Mouse (Mus musculus) CD4-positive helper T cell, adult 2 months (primary cell): ENCODE results near the gene Samd5.

Experiments used
- DNase-seq: peaks from one replicate; pipeline ENCODE4 v3.0.0-alpha.2; 2012; ENCODE audit warnings: low read depth, missing footprints, low spot score

Gene Samd5

DNA sequence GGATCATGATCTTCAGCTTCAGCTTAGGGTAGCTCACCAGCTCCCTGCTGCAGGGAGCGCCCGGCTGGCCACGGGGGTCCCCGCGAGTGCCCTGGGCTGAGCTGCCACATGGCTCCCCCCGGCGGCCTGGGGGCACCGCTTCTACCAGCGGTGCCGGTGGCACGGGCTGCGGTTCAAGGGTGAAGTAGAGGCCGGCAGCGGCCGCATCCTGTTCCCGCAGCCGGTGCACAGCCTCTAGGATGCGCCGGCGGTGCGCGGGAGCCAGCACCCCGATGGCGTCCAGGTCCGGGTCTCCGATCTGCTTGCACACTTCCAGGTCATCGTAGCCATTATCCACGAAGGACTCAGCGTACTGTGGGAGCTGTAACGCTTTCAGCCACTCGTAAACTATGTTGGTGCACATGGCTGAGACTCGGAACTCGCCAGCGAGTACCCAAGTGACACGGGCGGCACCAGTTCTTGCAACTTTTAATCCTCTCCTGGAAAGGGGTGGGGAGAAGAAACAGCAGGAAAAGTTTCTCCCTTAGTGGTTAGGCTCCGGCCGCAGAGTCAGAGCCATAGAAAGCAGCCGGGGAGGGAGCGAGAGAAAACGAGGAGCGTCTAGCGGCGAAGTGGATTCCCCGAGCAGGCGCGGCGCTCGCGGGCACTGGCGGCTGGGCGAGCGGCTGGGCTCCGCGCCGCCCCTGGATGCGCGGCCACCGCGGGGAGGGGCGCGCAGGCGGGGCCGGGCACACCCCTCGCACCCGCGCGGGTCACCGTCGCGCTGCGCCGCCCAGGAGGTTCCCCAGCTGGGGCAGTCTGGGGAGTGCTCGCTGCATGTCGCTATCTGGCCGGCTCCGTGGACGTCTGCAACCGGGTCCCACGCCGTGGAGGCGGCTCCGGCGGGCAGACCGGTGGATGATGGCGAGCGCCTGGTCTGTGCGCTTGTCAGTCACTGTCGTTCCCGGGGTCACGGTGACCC is at the start of gene Samd5:
TSS of gene Samd5 (minus strand) at position 648 of the 961 bp plus-strand sequence.
- DNase-seq = no peak

GRCm38 (mm10) chr10:9722519-9723303 is 47.7 kb upstream of the Samd5 start:
- no peak for DNase-seq

GRCm38 (mm10) chr10:9720027-9720426 is 45.0 kb upstream of the Samd5 start:
- no peak for DNase-seq

DNA sequence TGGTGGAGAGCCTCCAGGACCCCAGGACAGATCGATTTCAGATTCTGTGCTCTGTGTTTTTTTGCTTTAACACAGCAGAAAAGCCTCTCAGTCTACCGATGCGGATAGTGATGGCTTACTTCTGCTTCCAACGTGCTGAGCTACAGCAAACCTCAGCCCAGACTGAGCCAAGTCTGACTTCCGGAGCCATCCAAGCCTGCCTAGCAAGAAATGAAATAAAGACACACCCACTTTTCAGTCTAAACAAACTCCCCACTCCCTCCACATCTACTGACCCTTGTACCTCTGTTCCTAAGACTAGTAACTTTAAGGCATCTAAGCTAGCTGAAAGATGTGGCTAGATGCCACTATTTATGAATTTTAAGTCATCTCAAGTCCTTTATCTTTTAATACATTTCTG is 43.1 kb upstream of the Samd5 start:
- DNase-seq = no peak

DNA sequence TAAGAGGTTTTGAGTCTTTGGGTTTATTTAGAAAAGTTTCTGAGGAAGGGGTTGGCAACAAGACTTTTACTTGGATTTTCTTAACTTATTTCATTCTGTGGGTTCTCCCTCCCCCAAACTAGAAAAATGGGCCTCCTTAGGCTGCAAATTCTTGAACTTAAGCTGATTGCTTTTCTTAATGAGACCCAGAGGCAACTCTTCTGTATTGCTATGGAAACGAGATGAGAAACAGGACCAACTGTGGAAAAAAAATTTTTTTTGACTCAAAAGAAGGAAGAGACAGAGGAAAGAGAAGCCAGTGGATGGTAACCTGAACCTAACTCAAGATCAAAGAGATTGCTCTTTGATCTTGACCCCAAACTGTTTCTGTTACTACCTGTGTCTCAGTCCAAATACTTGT is 29.9 kb upstream of the Samd5 start:
- no peak for DNase-seq

GRCm38 (mm10) chr10:9699071-9699761 is 24.2 kb upstream of the Samd5 start:
- no peak for DNase-seq

- no peak for DNase-seq
These were observed 23.1 kb upstream of the Samd5 start for GRCm38 (mm10) chr10:9698141-9698540.

DNA sequence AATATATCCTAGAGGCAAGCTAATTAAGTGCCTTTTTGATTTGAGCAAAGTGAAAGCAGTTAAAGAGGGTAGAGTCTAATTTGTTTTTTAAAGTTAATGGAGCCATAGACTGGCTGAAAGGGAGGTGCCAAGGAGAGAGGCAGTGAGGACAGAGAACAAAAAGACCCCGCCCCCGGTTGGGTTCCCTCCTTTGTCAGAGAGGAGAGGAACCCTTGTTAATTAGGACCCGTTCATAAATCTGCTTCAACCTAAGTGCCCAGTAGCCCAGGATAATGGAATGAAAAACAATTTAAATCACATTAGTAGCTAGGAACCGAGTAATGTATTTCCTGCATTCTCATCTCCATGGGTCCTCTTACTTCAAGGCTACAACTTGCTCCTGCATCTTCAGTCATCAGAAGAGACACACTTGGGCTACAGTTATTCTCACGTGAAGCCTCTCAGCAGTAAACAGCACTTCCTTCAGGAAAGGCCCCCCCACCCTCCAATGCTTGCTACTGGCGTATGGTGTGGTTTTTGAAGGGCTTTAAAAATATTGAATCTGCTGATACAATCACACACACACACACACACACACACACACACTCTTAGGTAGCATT is 21.6 kb upstream of the Samd5 start:
- no peak for DNase-seq

GRCm38 (mm10) chr10:9693990-9694699 is 19.1 kb upstream of the Samd5 start:
- DNase-seq = no peak

DNA sequence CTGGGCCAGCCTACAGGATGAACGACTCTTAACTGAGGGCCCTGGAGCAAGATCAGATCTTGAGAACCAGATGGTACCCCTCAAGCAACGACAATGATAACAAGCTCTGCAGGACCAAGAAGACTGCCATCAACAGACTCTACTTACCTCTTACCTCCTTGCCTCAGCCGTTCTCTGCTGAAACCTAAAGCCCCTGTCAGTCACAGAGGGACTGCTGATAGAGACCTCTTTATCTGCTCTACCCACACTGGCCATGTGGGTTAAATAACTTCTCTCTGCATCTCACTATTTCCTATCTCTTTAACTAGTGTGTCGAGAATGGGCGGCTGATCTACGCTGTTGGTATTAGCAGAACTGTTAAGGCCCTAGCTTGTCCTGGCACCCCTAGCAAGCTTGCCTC is 5.9 kb upstream of the Samd5 start:
- DNase-seq = no peak

DNA sequence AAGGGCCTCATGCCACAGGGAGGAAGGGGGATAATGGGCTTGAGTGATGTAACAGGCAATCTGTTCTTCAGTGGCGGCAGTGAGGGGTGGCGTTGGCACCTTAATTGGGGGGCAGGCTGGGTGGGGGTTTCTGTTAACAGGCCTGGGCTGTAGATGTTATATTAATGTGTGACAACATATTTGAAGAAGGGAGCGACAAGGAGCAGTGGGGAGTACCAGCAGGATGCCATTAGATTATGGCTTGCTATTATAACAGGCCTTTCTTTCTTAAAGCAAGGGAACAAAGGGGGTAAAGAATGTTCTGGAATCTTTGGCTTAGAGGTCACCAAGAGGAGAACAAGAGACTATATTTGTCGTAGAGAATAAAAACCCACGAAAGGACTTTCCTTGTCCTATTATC is 4.9 kb upstream of the Samd5 start:
- DNase-seq = no peak

- DNase-seq = no peak
These were observed 3.1 kb upstream of the Samd5 start for GRCm38 (mm10) chr10:9678071-9678470.

DNA sequence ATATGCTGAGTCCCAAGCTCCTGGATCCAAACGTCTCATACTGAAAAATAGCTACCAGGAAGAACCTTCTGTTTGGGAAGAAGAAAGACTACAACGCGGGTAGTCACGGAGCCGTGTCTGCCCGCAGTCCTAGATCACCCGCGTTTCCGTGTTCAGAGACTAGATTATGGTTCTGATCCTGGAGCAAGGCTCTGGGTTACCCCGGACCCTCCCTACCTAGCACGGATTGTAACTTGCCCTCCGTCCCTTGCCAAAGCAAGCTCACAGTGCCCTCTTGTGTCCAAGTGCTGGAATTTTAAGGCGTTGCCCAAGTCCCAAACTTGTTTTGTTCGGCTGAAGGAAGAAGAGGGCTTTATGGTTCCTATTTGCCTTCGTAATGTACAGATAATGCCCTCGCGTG is 1.9 kb upstream of the Samd5 start:
- peak; percentile 7 for DNase-seq

DNA sequence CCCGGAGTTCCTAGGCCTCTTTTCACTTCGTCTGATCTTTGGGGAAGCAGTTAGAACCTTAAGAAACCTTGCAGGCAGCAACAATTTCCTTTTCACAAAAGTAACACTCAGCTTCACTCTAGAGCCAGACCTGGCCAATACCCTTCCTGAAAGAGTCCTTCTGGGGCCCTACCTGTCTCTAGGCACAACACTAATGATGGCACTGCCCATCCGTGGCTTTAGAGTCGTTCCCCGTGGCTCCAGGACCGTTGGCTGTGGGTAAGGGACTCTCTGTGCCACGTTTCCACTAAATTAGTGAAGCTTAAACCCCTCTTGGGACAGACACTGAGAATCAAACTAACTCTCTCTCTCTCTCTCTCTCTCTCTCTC is 1.4 kb upstream of the Samd5 start:
- no peak for DNase-seq

DNA sequence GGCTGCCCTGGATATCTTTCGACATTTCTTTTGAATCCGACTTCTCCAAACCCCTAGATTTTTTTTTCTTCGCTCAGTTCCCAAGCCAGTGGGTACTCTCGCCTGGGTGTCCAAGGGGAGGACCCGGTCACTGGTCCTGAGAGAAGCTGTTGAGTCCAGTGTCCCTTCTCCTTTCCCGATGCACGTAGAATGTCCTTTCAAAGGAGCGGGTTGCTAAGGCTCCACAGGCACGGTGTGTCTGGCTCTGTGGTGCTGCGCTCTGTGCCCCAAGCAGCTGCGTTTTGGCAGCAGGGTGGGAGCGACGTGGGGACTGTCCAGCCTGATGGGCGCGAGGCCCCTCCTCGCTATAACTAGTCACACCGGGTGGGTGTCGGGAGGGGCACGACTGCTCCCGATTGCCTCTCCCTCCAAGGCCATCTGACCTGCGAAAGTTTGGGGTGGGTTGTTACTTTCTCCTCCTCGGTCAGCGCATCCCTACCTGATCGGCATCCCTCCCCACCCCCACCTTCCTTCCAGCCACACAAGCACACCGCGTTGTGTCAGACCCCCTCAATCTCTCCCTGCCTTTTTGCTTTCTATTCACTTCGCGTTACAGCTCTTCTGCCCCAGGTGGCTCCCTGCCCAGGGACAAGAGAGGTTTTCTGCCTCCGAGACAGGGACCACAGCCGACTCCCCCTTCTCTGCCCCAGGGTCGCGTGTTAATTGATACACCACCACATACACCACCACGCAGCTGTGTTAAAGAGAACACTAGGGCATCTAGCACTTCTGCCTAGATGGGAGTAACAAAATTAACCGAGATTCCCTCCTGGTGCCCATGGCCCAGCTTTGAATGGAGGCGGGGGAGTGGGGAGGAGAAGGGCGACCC is 776 bp upstream of the Samd5 start:
- no peak for DNase-seq

DNA sequence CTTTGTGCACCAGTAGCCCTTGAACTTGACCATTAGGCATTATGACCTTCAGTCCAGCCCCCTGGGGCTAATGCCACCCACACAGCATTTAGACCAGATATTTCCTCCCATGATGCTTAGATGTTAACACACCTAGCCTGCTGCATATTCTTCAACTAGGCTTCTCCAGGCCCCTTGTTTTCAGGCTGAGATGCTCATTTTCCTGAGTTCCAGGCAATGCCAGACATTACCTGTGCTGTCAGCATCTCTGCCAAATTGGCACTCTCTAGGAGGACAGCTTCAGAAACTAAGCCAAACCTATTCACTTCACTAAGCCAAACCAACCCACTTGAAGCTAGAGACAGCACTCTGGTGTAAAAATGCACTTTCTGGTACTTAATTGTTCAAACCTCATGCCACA is 1.7 kb downstream of the Samd5 start:
- DNase-seq = no peak

DNA sequence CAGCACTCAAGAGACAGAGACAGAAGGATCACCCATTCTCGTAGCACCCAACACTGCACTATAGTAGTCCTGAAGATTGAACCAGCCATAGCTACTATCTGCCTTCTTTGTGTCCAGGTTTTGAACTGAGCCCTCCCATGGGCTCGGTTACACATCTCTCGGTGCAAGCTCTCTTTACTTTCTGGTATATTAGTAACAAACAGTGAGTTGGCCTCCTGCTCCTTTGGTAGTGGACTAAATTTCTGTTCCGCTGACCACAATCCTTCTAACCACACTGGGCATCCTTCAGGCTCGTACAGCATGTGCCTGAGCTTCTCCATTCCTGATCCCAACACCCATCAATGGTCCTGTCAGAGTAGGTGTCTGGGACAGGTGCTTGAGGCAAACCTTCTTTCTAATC is 2.3 kb downstream of the Samd5 start:
- DNase-seq = no peak

GRCm38 (mm10) chr10:9670351-9670750 is 4.7 kb downstream of the Samd5 start:
- no peak for DNase-seq

- DNase-seq = no peak
These were observed 6.2 kb downstream of the Samd5 start for GRCm38 (mm10) chr10:9668791-9669190.

DNA sequence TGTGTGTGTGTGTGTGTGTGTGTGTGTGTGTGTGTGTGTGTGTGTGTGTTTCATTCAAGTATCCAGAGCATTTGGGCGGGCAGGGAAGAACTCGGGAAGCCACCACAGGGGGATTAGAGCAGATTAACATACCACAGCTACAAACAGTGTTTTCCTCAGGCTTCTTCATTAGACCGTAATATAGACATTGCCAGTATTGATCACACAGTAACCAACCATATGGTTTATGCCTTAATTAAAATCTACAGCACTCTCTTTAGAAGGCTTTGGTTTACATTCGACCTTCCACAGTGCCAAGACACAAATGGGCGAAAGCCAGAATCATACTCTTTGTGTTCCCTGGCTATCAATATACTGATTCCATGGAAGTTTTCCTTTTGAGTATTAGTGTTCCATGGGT is 22.1 kb downstream of the Samd5 start:
- DNase-seq = no peak
